Mouse (Mus musculus) heart, embryonic 14.5 days (tissue): Measurements from ENCODE around the gene Tmem51. TPM values are rescaled to one million over a fixed set of nuclear protein-coding genes. Genes with fewer than 3 reads are reported as not detected.

Experiments
- ATAC-seq: fragments of 200-750 bp; cut with Nextera tagmentation; 2 replicates; pipeline ENCODE4 v1.8.0; 2017; ENCODE audit warnings: low read depth, moderate TSS enrichment; ENCODE audit not compliant: insufficient number of reproducible peaks, insufficient read depth, low FRiP score
- H3K27ac ChIP-seq, 2 experiments: fragments of 200-500 bp in 1 of 2; fragments of 300-500 bp in 1 of 2; sonication (generic) in 1 of 2; replicated peaks in 1 of 2; 2 replicates each; pipeline ENCODE4 v1.5.1; 2012 to 2014; ENCODE audit warnings: low read depth in 2 of 2, low read length in 2 of 2, control low read depth in 1 of 2, mild to moderate bottlenecking in 1 of 2, mixed read lengths in 1 of 2; ENCODE audit not compliant: control insufficient read depth in 1 of 2, insufficient read depth in 1 of 2
- H3K27me3 ChIP-seq: fragments of 300-500 bp; sonication (generic); 2 replicates; pipeline ENCODE4 v1.6.1; 2014; ENCODE audit warnings: mild to moderate bottlenecking, low read length, control low read depth; ENCODE audit not compliant: control insufficient read depth, insufficient read depth
- H3K36me3 ChIP-seq: fragments of 300-500 bp; sonication (generic); 2 replicates; pipeline ENCODE4 v1.6.1; 2014; ENCODE audit warnings: mild to moderate bottlenecking, control low read depth, low read length, mixed read lengths; ENCODE audit not compliant: control insufficient read depth, insufficient read depth
- H3K4me1 ChIP-seq, 2 experiments: fragments of 200-500 bp in 1 of 2; fragments of 300-500 bp in 1 of 2; sonication (generic) in 1 of 2; 2 replicates each; pipeline ENCODE4 v1.6.1; 2012 to 2014; ENCODE audit warnings: low read length in 2 of 2, control low read depth in 1 of 2, mixed read lengths in 1 of 2; ENCODE audit not compliant: control insufficient read depth in 2 of 2, insufficient read depth in 2 of 2
- H3K4me2 ChIP-seq: fragments of 300-500 bp; sonication (generic); 2 replicates; pipeline ENCODE4 v1.6.1; 2014; ENCODE audit warnings: mild to moderate bottlenecking, low read length
- H3K4me3 ChIP-seq, 2 experiments: fragments of 200-500 bp in 1 of 2; fragments of 300-500 bp in 1 of 2; sonication (generic) in 1 of 2; 2 replicates each; pipeline ENCODE4 v1.5.1; 2012 to 2014; ENCODE audit warnings: low read length in 2 of 2, mild to moderate bottlenecking in 2 of 2, control low read depth in 1 of 2, low read depth in 1 of 2, moderate library complexity in 1 of 2; ENCODE audit not compliant: control insufficient read depth in 1 of 2, insufficient read depth in 1 of 2
- H3K9ac ChIP-seq: fragments of 300-500 bp; sonication (generic); 2 replicates; pipeline ENCODE4 v1.6.1; 2014; ENCODE audit warnings: mild to moderate bottlenecking, low read length
- H3K9me3 ChIP-seq: fragments of 300-500 bp; sonication (generic); 2 replicates; pipeline ENCODE4 v1.6.1; 2016; ENCODE audit warnings: low read length, control low read depth; ENCODE audit not compliant: control insufficient read depth
- WGBS: fragments of 180-500 bp; shearing (Covaris S2); extraction: QIAGEN DNeasy Blood & Tissue Kit; methylation state at CpG from one replicate; pipeline ENCODE4 v1.1.7; 2014; 5-methylcytosine and 5-hydroxymethylcytosine counted together
- polyA plus RNA-seq: library from polyadenylated mRNA; unstranded; fragments of >200 nt; fragmentation: Nextera tagmentation; extraction: Ambion mirVana; gene quantifications from 2 replicates; pipeline ENCODE4 v1.2.1, GENCODE M21; 2014

Tmem51 gene
- polyA plus RNA-seq = 35.6 and 36.4 TPM in 2 replicates

GRCm38 (mm10) chr4:142084131-142084899 is at the start of gene Tmem51:
Tmem51 (minus strand) TSS chr4:142084304.
- H3K4me2 ChIP-seq = peak within 1 kb of the TSS; percentile 72
- peak; percentile 87 for ATAC-seq

GRCm38 (mm10) chr4:142130162-142130561 is 46.1 kb upstream of the Tmem51 start:
- peak overlapping the region in 1 of 2 experiments; percentile 45; a peak in 1 of 4 replicates for H3K27ac ChIP-seq
- H3K4me1 ChIP-seq = peaks cover 30 to 44% of the 10 kb centered on the region in 2 experiments
- ATAC-seq = no peak
- no peak overlapping the region for H3K9ac ChIP-seq
- H3K4me2 ChIP-seq = no peak overlapping the region
- no peaks in the 10 kb centered on the region for H3K27me3 ChIP-seq
- no peaks in the 10 kb centered on the region for H3K36me3 ChIP-seq
- H3K9me3 ChIP-seq = no peaks in the 10 kb centered on the region
- H3K4me3 ChIP-seq = no peak overlapping the region
- WGBS = 44% methylated on average over 5 of the region's 5 CpGs

More at GRCm38 (mm10) chr4:142084131-142084899, at the start of gene Tmem51:
- peak within 1 kb of the TSS; percentile 84 for H3K9ac ChIP-seq
- H3K9me3 ChIP-seq = no peaks in the 10 kb centered on the region
- peaks cover 34 to 49% of the 10 kb centered on the region in 2 experiments for H3K4me1 ChIP-seq
- peak within 1 kb of the TSS; percentile 93 to 94 for H3K27ac ChIP-seq
- WGBS = under 1% methylated on average over 50 of the region's 52 CpGs
- H3K36me3 ChIP-seq = no peaks in the 10 kb centered on the region
- peak within 1 kb of the TSS; percentile 76 to 91 for H3K4me3 ChIP-seq
- H3K27me3 ChIP-seq = no peaks in the 10 kb centered on the region

GRCm38 (mm10) chr4:142127275-142127788 is 43.2 kb upstream of the Tmem51 start:
- Histone ChIP-seq H3K4me3 (no peak overlapping the region), H3K36me3 (no peaks in the 10 kb centered on the region), H3K27ac (peak overlapping the region; percentile 95 to 98), H3K4me2 (peak overlapping the region; percentile 45), H3K27me3 (no peaks in the 10 kb centered on the region), H3K9me3 (no peaks in the 10 kb centered on the region), H3K9ac (peak overlapping the region; percentile 36), H3K4me1 (peaks cover 30 to 38% of the 10 kb centered on the region in 2 experiments)
- ATAC-seq = no peak; the same call in 1 of the 2 replicates
- WGBS = 46% methylated on average over 6 of the region's 6 CpGs

GRCm38 (mm10) chr4:142126641-142127274 is 42.7 kb upstream of the Tmem51 start:
- WGBS = 12% methylated on average over 10 of the region's 10 CpGs
- Histone ChIP-seq H3K4me1 (peaks cover 30 to 38% of the 10 kb centered on the region in 2 experiments), H3K9me3 (no peaks in the 10 kb centered on the region), H3K27me3 (no peaks in the 10 kb centered on the region), H3K36me3 (no peaks in the 10 kb centered on the region), H3K4me3 (no peak overlapping the region), H3K4me2 (peak overlapping the region; percentile 45), H3K27ac (peak overlapping the region; percentile 95 to 98), H3K9ac (peak overlapping the region; percentile 36; the same call in 1 of the 2 replicates)
- peak; percentile 76 for ATAC-seq

GRCm38 (mm10) chr4:142121164-142121563 is 37.1 kb upstream of the Tmem51 start:
- H3K4me1 ChIP-seq = peaks cover 11 to 23% of the 10 kb centered on the region in 2 experiments
- no peak for ATAC-seq
- no peaks in the 10 kb centered on the region for H3K27me3 ChIP-seq
- H3K4me2 ChIP-seq = no peak overlapping the region
- H3K4me3 ChIP-seq = no peak overlapping the region
- H3K9ac ChIP-seq = no peak overlapping the region
- WGBS = 24% methylated on average over 1 of the region's 1 CpGs
- H3K36me3 ChIP-seq = no peaks in the 10 kb centered on the region
- H3K27ac ChIP-seq = peak overlapping the region; percentile 52 to 53; a peak in 3 of 4 replicates
- H3K9me3 ChIP-seq = no peaks in the 10 kb centered on the region

- Histone ChIP-seq H3K9me3 (no peaks in the 10 kb centered on the region), H3K4me1 (peaks cover 4 to 19% of the 10 kb centered on the region in 2 experiments), H3K4me2 (no peak overlapping the region), H3K4me3 (no peak overlapping the region), H3K27me3 (no peaks in the 10 kb centered on the region), H3K36me3 (no peaks in the 10 kb centered on the region), H3K27ac (no peak overlapping the region), H3K9ac (no peak overlapping the region)
- 73% methylated on average over 7 of the region's 7 CpGs for WGBS
- ATAC-seq = no peak
Measured at GRCm38 (mm10) chr4:142118522-142118921, 34.4 kb upstream of the Tmem51 start.

GRCm38 (mm10) chr4:142117993-142118392 is 33.9 kb upstream of the Tmem51 start:
- Histone ChIP-seq H3K9me3 (no peaks in the 10 kb centered on the region), H3K4me1 (peaks cover 5 to 20% of the 10 kb centered on the region in 2 experiments), H3K4me3 (no peak overlapping the region), H3K27ac (no peak overlapping the region), H3K4me2 (no peak overlapping the region), H3K27me3 (no peaks in the 10 kb centered on the region), H3K9ac (no peak overlapping the region), H3K36me3 (no peaks in the 10 kb centered on the region)
- ATAC-seq = no peak
- WGBS = 82% methylated on average over 12 of the region's 12 CpGs
